Mouse (Mus musculus): ENCODE results near the gene Sema3f.

Gene Sema3f

DNA sequence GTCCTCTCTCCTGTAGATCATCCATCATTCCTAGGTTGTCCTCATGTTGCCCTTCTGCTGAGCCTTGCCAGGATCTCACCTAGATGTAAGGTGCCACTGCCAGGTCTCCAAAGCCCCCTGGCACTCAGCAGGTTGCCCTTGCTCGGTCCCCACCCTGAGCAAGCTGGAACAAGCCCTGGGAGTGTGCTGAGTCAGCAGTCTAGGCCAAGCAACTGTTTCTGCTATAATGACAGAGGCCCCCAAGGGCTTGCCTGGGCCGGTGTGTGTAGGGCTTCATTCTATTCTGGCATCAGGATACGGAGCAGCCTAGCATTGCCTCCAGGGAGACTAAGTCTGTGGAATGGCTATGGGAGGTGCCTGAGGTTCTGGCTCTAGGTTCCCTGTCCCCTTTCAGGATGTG lies 49.5 kb downstream of the Sema3f start:
- no peak for DNase-seq (ENCODE audit: low spot score in 2 of 2)

DNA sequence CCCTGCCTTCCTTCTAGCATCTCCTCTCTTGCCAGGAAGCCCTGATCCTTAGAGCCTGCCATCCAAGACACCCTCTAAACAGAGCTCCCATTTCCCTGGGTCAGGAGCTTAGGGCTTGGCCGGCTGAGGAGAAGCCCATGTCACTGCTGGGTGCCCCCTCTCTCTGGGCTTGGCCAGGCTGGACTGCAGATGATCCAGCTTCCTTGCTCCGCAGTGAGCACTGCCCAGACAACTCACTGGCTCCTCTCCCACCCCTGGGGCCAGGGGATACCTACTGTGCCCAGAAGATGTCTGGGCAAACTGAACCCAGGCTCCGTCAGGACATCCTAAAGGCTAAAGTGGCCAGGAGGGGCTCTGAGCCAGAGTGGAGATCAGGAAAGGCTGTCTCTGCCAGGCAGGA lies 50.3 kb downstream of the Sema3f start:
- DNase-seq (ENCODE audit: low spot score in 2 of 2) = no peak

DNA sequence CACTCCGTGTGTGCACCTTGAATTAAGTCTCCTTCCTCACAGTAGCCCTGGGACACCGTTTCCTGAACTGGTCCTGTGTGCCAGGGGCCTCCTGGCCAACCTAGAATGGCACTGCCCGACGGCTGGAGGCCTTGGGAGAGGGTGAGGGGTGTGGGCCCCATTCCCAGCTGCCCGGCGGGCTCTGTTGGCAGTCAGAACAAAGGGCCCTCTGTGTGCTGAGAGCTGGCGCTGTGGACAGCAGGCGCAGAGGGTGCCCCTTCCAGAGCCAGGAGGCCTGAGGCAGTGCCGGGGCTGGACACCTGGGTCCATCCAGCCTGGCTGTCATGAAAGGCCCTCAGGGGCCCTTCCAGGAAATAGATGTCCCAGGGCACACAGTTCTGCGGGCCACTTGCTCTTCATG lies 50.7 kb downstream of the Sema3f start:
- peak; percentile 64 to 68 for DNase-seq (ENCODE audit: low spot score in 2 of 2)

DNA sequence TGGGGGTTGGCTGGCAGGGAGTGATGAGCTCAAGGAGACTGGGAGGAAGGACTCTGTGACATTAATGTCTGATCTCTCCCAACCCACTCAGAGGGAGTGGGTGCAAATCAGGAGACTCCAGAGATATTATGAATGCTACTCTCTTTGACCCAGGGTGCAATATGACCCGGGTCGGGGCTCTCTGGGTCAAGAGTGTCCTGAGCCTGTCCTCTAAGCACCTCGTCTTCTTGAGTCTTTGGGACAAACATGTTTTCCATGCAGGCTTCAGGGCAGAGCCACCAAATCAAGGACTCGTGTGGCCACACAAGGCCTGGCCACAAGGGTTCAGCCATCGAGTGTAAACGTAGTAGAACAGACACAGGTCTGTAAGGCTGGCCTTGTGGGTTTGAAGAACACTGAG lies 52.2 kb downstream of the Sema3f start:
- DNase-seq (ENCODE audit: low spot score in 2 of 2) = no peak

DNA sequence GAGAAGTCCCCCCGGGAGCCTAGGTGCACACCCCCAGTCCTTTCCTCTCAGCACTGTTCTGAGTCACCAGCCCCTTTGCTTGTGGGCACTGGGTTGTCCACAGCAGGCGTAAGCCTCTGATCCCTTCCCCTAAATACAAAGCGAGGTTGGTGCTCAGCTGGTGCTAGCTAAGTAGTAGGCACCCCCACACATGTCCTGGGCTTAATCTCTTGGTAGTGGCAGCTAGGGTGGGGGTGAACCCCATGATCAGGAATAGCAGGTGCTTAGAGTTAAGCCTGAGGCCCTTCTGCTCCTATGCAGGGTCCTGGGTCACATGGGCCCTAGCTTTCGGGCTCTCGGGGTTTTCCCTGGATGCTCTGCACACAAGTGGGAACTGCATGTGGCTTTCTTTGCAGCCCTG lies 53.1 kb downstream of the Sema3f start:
- DNase-seq (ENCODE audit: low spot score in 2 of 2) = no peak

DNA sequence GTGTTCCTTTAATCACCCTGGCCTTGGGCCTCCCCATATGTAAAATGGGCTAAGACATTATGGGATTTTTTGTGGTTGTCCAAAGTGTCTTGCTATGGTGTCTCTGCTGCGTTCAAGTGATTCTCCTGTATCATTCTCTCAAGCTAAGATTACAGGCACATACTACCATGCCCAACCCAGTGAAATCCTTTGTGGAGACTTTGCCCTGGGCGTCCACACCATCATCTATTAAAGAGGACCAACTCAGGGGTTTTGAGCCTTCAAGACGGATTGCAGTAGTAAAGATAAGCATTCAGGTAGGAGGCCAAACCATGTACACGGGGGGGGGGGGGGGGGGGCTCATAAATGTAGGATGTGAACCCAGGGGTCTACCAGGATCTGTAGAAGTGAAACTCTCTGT lies 55.7 kb downstream of the Sema3f start:
- DNase-seq (ENCODE audit: low spot score in 2 of 2) = no peak

DNA sequence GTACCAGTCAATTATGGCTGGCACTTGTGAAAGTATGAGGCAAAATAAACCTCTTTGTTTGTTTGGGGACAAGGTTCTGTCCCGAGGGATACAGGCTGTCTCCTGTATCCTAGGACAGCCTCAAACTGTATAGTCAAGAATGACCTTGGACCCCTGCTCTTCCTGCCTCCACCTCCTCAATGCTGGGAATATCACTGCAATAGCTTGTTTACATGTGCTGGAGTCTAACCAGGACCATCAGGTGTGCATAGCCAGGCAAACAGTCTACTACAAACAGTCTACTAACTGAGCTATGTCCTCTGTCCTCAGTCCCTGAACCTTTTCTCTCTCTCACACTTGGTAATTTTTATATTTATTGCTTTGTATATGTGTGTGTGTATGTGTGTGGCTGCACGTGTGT lies 56.8 kb downstream of the Sema3f start:
- DNase-seq (ENCODE audit: low spot score in 2 of 2) = no peak

DNA sequence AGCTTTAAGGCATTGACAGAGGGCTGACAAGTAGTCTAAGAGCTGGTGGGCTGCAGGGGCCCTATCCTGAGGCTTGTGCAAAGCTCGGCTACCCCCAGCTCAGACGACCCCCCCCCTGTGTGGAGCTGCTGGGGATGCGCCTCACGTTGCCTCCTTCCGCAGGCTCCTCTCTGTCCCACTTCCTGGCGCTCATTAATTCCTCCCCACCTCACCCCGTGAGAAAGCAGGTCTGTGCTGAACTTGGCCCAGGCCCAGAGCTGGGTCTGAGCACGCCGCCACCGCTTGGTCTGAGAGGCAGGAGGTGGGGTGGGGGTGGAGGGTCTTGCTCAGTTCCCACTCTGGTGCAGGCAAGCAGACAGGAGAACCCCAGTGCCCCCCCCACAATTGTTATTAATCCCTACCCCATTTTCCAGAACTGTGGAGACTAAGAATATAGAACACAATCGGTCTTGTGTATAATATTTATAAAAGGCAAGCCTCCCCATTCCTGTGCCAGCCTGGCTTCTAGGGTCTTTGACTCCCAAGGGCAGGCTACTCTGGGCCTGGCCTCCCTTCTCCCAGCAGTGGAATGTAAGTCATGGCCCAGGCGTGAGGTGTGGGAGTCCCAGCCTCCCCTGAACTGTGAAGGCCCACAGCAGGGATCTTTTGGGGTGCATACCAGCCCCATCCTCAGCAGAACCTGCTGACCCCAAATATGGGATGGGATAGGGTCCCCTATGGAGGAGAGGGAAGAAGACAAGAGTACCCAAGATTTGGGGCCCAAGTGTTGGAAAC lies 59.4 kb downstream of the Sema3f start:
- DNase-seq (ENCODE audit: low spot score in 2 of 2) = no peak

DNA sequence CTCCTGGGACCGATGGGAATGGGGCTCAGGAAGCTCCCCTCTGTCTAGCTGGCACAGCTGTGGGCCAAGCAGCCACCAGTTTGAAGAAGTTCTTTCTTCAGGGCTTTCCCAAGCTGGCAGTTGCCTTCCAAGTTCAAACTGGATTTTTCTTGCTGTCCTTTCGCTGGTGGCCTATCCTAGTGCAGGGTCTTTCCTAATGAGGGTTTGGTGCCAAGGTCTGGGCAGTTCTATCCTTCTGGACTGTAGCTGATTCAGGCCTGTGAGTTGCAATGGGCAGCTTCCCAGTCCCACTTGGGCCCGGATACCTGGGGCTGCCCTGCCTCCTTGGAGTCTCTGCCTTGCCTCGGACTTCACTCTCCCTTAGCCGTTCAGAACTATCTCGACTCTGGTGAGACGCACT lies 60.0 kb downstream of the Sema3f start:
- no peak for DNase-seq (ENCODE audit: low spot score in 2 of 2)

DNA sequence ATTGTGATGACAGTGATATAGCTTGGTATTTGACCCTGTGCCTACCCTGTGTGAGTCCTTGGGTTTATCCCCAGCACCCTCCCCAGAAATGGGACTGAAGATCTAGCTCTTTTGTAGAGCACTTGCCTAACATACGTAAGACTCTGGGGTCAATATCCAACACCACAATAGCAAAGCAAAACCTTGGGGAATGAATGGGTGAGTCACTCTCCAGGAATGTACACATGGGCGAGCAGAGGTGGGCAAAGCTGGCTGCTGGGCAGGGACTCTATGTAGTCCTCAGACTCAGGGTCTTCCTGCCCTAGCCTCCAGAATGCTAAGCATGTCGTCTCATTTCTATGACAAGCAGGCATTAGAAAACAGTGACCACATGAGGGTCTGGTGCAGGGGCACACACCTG lies 61.5 kb downstream of the Sema3f start:
- no peak for DNase-seq (ENCODE audit: low spot score in 2 of 2)

DNA sequence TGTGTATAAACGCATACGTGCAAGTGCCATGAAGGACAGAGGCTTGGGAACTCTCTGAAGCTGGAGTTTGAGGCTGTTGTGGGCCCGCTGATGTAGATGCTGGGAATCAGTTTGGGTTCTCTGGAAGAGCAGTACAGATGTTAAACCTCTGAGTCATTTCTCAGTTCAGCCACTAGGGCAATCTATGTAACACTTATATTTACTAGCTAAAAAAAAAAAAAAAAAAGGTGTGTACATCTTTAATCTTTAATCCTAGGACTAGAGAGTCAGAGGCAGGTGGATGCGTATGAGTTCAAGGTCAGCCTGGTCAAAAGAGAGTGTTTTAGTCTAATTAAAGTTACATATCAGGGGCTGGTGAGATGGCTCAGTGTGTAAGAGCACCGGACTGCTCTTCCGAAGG lies 63.3 kb downstream of the Sema3f start:
- no peak for DNase-seq (ENCODE audit: low spot score in 2 of 2)

DNA sequence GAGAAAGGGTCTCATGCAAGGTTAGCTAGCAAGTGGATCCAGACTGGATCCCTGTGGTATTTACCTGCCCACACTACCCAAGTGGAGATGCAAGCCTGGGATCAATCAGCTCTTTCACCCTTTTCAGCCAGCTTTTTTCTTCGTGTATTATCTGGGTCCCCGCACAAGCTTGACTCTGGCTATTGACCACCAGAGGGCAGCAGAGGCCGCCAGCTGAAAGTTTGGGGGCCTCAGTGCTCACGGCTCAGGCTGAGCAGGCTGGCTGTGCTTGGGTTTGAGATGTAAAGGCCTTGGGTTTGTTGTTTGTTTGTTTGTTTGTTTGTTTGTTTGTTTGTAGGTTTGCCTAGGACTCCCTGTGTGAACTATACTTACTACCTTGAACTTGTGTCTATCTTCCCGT lies 64.7 kb downstream of the Sema3f start:
- DNase-seq (ENCODE audit: low spot score in 2 of 2) = peak; percentile 73

DNA sequence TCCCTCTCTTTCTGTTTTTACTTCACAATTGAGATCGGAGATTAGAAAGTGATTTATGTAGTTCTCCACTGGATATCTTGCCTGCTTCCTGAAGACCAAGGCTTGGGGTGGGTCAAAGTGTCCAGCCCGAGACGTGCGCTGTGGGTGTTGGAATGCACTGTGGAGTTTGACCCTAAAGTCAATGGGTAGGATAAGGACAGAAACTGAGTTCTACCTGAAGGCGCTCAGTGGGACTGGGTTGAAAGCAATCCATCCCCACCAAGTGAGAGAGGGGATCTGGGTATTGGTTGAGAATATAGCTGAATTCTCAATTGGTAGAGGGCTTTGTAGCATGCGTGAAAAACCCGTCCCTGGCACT lies 65.1 kb downstream of the Sema3f start:
- no peak for DNase-seq (ENCODE audit: low spot score in 2 of 2)

DNA sequence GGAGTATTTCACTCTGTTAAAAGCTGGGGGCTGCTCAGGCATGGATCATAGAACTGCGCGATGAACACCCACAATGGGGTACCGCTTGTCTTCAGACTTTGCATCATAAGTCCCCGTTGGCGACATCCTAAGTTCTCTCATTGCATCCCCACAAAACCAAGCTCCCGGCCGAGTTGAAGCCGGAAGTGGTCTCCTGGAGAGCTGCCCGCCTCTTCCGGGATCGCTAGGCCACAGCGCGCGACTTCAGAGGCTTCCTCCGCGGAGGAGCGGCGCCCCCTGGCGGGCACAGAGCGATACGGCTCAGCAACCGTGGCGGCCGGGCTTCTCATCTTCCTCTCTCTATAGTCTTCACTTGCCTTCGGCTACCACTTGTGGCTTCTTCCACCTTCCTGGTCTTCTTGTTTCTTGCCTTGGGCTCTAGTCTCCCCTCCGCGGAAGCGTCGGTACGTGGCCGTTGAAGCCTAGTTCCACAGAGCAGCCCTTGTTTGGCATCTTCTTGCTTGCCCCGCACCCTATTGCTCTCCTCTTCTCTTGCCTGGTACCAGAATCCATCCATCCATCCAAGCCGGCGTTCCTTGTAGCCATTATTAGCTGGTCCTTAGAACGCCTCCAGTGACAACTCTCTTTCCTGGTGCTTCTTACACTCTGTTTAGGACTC lies 65.7 kb downstream of the Sema3f start:
- DNase-seq (ENCODE audit: low spot score in 2 of 2) = peak; percentile 89 to 93

DNA sequence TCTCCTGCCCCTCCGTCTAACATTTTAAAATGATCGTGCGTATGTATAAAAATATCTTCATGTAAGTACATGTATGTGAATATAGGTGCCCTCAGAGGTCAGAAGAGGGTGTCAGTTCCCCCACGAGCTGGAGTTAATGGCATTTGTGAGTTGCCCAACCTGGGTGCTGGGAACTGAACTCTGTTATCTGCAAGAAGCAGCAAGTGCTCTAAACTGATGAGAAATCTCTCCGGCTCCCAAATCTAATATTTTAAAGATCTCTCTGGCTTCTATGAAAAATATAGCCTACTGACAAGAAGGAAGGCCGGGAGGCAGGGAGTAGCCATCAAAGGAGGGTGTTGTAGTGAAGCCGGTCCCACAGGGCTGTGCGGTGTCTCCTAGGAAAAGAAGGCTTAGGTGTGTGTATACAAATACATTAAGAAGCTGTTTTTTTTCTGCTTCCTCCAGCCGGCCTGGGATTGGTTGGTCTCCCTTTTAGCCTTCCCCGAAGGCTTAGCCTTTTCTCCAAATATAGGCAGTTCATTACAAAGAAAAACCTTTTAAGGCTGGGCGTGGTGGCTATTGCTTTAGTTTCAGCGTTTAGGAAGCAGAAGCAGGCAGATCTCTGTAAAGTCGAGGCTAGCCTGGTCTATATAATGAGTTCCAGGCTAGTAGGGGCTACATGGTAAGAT lies 66.6 kb downstream of the Sema3f start:
- DNase-seq (ENCODE audit: low spot score in 2 of 2) = no peak

DNA sequence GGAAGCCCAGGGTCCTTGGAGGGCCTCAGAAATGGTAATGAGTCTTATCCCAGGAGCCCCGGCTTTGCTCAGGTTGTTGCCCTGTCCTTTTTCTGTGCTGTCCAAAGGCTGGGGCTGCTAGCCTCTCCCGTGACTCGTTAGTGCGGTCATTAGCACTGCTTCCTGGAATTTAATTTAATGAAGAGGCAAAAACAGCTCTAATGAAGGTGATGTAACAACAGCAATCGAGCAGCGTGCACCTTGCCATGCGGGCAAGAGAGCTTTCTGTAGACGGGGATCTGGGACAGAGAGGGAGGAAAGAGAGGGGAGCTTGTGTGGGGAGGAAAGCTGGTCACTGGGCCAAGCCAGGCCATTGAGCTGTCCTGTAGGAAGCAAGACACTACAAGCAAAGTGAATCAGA lies 68.6 kb downstream of the Sema3f start:
- DNase-seq (ENCODE audit: low spot score in 2 of 2) = no peak

DNA sequence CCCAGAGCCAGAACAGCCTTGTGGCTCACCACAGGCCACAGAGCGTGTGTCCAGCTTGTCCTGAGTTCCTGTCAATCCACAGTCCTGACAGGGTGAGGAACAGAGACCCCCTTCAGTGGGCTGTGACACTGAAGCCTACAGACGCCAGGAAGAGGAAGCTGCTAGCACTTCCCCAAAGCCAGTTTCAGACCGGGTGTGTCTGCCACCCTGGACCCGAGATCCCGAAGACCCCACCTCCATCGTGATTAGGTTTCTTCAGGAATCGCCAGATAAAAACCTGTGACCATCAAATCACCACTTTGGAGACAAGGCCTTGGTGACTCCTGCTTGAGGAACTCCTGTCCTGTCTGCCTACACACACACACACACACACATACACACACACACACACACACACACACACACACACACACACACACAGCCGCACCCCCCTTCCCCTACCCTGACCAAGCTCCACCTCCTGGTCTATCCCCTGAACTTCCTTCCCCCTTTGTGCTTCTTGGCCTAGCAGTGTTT lies 70.0 kb downstream of the Sema3f start:
- no peak for DNase-seq (ENCODE audit: low spot score in 2 of 2)

DNA sequence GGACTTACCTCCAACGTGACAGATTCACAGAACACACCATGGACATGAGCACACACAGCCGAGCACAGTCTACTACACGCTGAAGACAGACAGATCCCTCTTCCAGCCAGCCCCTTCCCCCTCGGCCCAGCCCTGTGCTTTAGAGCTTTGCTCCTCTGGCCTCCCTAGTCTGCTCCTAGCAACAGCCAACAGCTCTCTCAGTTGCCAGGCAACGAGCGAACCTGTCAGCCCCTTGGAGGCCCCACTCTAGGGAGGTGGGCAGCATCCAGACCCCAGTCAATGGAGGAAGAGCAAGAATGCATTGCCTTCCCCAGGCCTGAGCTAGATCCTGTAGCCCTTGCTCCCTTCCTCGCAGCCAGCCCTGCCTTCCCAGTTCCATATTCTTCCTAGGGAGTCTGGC lies 73.2 kb downstream of the Sema3f start:
- DNase-seq (ENCODE audit: low spot score in 2 of 2) = no peak

DNA sequence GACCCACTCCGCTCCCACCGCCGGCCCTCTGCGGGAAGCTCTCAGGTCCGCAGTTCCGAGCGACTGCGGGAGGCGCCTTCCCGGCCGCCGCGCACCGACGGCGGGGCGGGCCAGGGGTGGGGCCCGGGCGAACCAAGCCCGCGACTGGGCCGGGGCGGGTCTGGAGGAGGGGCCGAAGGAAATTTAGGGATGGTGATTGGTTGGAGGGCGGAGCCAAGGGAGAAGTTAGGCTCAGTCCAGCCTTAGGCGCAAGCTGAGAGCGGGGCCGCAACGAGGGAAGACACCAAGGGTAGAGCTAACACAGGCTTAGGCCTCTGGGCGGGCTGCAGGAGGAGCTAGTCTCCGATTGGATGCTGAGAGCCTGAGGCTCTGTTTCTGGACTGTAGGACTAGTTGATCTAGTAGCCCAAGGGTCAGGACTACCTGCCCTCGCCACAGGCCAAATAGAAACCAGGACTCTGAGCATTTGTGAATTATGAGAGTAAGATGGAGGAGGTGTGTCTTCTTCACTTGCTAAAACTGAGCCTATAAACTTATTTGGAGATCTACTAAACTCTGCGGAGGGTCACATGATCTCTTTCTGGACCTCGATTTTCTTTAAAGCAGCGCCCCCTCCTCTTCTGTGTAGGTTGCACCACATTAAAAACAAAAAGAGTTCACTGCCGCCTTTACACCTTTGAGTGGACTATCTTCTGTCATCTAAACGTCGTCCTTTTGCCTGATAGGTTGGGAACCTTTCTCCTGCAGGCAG lies 74.8 kb downstream of the Sema3f start, which contains the start of gene Gnai2:
Gene Gnai2 (minus strand): TSS at position 89 of the 750 bp plus-strand sequence.
- DNase-seq (ENCODE audit: low spot score in 2 of 2) = peak; percentile 93 to 95

DNA sequence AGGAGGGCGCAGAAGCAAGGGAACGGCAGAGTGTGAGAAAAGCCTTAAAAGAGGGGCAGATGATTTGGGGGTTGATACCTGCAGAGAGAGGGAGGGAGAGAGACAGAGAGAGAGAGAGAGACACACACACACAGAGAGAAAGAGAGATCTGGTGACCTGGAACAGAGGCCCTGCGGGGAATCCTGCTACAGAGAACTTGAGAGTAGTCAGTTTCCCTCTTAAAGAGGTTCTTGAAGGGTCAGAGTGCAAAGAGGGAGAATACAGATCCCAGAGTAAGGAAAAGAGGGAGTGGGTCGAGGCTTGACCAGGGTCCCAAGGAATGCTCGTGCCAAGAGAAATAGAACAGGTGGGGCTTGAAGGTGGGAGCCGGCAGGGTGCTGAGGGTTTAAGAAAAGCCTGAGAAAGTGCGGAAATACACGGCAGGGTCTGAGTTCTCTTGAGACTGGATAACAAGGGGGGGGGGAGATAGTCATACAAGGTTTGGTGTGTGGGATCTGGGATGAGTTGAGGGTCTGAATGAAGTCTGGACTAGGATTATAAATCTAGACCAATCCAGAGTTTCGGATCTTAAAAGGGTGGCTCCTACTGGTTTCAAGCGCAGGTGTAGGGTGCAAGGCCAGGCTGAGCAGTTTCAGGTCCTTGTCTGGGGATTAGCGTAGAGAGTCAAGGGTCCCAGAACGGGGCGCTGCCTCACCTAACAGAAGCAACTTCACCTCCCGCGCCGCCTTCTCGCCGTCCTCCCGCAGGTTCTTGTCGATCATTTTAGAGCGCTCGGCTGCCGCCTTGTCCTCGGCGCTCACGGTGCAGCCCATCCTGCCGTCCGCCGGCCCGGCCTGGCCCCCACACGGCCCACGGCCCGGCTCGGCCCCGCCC lies 75.6 kb downstream of the Sema3f start:
- DNase-seq (ENCODE audit: low spot score in 2 of 2) = no peak

Data from frontal cortex, postnatal 36 days (tissue).